Mouse (Mus musculus): ENCODE results near the gene Gcnt7. TPM values are rescaled to one million over a fixed set of nuclear protein-coding genes. Genes with fewer than 3 reads are reported as not detected.

The Gcnt7 gene
- polyA plus RNA-seq, 1 experiment from 2014 or later = 1.2 TPM

DNA sequence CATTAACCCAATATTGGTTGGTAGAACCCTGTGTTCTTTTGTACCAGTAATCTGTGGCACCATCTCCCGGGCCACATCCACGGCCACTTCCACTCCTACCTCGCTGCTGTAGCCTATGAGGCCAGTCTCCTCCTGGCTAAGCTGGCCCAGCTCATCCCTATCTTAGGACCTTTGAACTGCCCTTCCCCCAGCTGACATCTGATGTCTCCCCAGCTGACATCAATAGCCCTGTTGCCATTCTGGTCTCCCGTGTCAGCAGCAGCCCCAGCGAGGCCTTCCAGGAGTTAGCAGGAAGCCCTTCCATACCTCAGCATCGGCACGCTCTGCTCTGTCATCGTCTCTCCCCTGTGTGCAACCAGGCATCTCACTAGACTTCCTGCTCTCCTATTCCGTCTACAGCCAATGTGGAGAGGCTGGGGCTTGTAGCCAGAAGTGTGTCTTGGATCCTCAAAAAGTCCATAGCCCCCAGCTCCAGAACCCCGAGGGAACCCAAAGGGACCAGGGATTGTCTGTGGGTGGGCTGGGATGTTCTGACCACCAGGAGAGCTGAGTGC, 18.4 kb upstream of the Gcnt7 start:
- no peaks in the 10 kb centered on the region; the same call in 1 of the 2 replicates for H3K4me1 ChIP-seq (ENCODE audit: insufficient read depth)
- H3K27me3 ChIP-seq (ENCODE audit: insufficient read depth, low read length) = no peaks in the 10 kb centered on the region
- H3K36me3 ChIP-seq (ENCODE audit: insufficient read depth) = no peaks in the 10 kb centered on the region
- no peak overlapping the region for H3K4me2 ChIP-seq
- no peaks in the 10 kb centered on the region for H3K9me3 ChIP-seq (ENCODE audit: low read depth, low read length)
- no peak for TF ChIP-seq CTCF (IDR thresholded peaks at IDR 0.05; ENCODE audit: low read depth)
- H3K4me3 ChIP-seq (ENCODE audit: low read depth, low read length) = no peak overlapping the region
- ATAC-seq (ENCODE audit: insufficient read depth) (no peak), DNase-seq (no peak)
- 21% methylated on average over 10 of the region's 10 CpGs for WGBS
- H3K9ac ChIP-seq = no peak overlapping the region
- H3K27ac ChIP-seq (ENCODE audit: low read depth) = no peak overlapping the region

GRCm38 (mm10) chr2:172474970-172475369, 16.6 kb upstream of the Gcnt7 start:
- WGBS = 32% methylated on average over 6 of the region's 6 CpGs
- DNase-seq (peak; percentile 45), ATAC-seq (ENCODE audit: insufficient read depth) (no peak)
- H3K9ac ChIP-seq = no peak overlapping the region
- H3K4me3 ChIP-seq (ENCODE audit: low read depth, low read length) = no peak overlapping the region
- H3K4me2 ChIP-seq = no peak overlapping the region
- peak; percentile 60 for TF ChIP-seq CTCF (IDR thresholded peaks at IDR 0.05; ENCODE audit: low read depth)
- H3K9me3 ChIP-seq (ENCODE audit: low read depth, low read length) = no peaks in the 10 kb centered on the region
- no peaks in the 10 kb centered on the region; the same call in 1 of the 2 replicates for H3K4me1 ChIP-seq (ENCODE audit: insufficient read depth)
- no peak overlapping the region for H3K27ac ChIP-seq (ENCODE audit: low read depth)
- no peaks in the 10 kb centered on the region for H3K27me3 ChIP-seq (ENCODE audit: insufficient read depth, low read length)
- H3K36me3 ChIP-seq (ENCODE audit: insufficient read depth) = peaks cover 6% of the 10 kb centered on the region; the same call in 1 of the 2 replicates

- H3K36me3 ChIP-seq (ENCODE audit: insufficient read depth) = peaks cover 19% of the 10 kb centered on the region
- peak overlapping the region; percentile 59; the same call in 1 of the 2 replicates for H3K27ac ChIP-seq (ENCODE audit: low read depth)
- no peak overlapping the region for H3K4me3 ChIP-seq (ENCODE audit: low read depth, low read length)
- DNase-seq = peak; percentile 92
- H3K4me2 ChIP-seq = no peak overlapping the region
- 34% methylated on average over 8 of the region's 8 CpGs for WGBS
- no peaks in the 10 kb centered on the region; the same call in 1 of the 2 replicates for H3K4me1 ChIP-seq (ENCODE audit: insufficient read depth)
- H3K9ac ChIP-seq = no peak overlapping the region
- ATAC-seq (ENCODE audit: insufficient read depth) = peak; percentile 67
- TF ChIP-seq CTCF (IDR thresholded peaks at IDR 0.05; ENCODE audit: low read depth) = no peak
- no peaks in the 10 kb centered on the region for H3K27me3 ChIP-seq (ENCODE audit: insufficient read depth, low read length)
- H3K9me3 ChIP-seq (ENCODE audit: low read depth, low read length) = no peaks in the 10 kb centered on the region
These were observed 15.2 kb upstream of the Gcnt7 start for GRCm38 (mm10) chr2:172473591-172473990.

GRCm38 (mm10) chr2:172472318-172472717, 13.9 kb upstream of the Gcnt7 start, which contains the start of gene Fam209:
TSS of gene Fam209 (plus strand) at chr2:172472520.
- H3K36me3 ChIP-seq (ENCODE audit: insufficient read depth) = peaks cover 30% of the 10 kb centered on the region
- WGBS = 85% methylated on average over 11 of the region's 11 CpGs
- DNase-seq (no peak), ATAC-seq (ENCODE audit: insufficient read depth) (no peak)
- H3K9ac ChIP-seq = no peak within 1 kb of the TSS
- TF ChIP-seq CTCF (IDR thresholded peaks at IDR 0.05; ENCODE audit: low read depth) = no peak
- no peak within 1 kb of the TSS for H3K4me2 ChIP-seq
- H3K9me3 ChIP-seq (ENCODE audit: low read depth, low read length) = no peaks in the 10 kb centered on the region
- H3K27me3 ChIP-seq (ENCODE audit: insufficient read depth, low read length) = no peaks in the 10 kb centered on the region
- H3K4me1 ChIP-seq (ENCODE audit: insufficient read depth) = no peaks in the 10 kb centered on the region; the same call in 1 of the 2 replicates
- peak within 1 kb of the TSS; percentile 12; the same call in 1 of the 2 replicates for H3K27ac ChIP-seq (ENCODE audit: low read depth)
- H3K4me3 ChIP-seq (ENCODE audit: low read depth, low read length) = no peak within 1 kb of the TSS

- Histone ChIP-seq H3K4me1 (ENCODE audit: insufficient read depth) (no peaks in the 10 kb centered on the region), H3K4me2 (no peak overlapping the region), H3K9me3 (ENCODE audit: low read depth, low read length) (no peaks in the 10 kb centered on the region), H3K27ac (ENCODE audit: low read depth) (0 out of 2 replicates have a peak overlapping the region, but pooled peaks have one; percentile 12), H3K4me3 (ENCODE audit: low read depth, low read length) (no peak overlapping the region), H3K9ac (no peak overlapping the region), H3K36me3 (ENCODE audit: insufficient read depth) (peaks cover 58% of the 10 kb centered on the region), H3K27me3 (ENCODE audit: insufficient read depth, low read length) (no peaks in the 10 kb centered on the region)
- TF ChIP-seq CTCF (IDR thresholded peaks at IDR 0.05; ENCODE audit: low read depth) = no peak
- peak; percentile 57 for ATAC-seq (ENCODE audit: insufficient read depth)
- peak; percentile 84 for DNase-seq
- 68% methylated on average over 11 of the region's 11 CpGs for WGBS
These were observed 10.0 kb upstream of the Gcnt7 start for GRCm38 (mm10) chr2:172468346-172468819.

GRCm38 (mm10) chr2:172467206-172467605, 8.8 kb upstream of the Gcnt7 start:
- ATAC-seq (ENCODE audit: insufficient read depth) (no peak), DNase-seq (no peak)
- Histone ChIP-seq H3K9me3 (ENCODE audit: low read depth, low read length) (no peaks in the 10 kb centered on the region), H3K4me1 (ENCODE audit: insufficient read depth) (no peaks in the 10 kb centered on the region), H3K4me2 (no peak overlapping the region), H3K4me3 (ENCODE audit: low read depth, low read length) (no peak overlapping the region), H3K27ac (ENCODE audit: low read depth) (no peak overlapping the region), H3K36me3 (ENCODE audit: insufficient read depth) (peaks cover 63% of the 10 kb centered on the region), H3K27me3 (ENCODE audit: insufficient read depth, low read length) (no peaks in the 10 kb centered on the region), H3K9ac (no peak overlapping the region)
- no peak for TF ChIP-seq CTCF (IDR thresholded peaks at IDR 0.05; ENCODE audit: low read depth)
- 92% methylated on average over 5 of the region's 5 CpGs for WGBS

DNA sequence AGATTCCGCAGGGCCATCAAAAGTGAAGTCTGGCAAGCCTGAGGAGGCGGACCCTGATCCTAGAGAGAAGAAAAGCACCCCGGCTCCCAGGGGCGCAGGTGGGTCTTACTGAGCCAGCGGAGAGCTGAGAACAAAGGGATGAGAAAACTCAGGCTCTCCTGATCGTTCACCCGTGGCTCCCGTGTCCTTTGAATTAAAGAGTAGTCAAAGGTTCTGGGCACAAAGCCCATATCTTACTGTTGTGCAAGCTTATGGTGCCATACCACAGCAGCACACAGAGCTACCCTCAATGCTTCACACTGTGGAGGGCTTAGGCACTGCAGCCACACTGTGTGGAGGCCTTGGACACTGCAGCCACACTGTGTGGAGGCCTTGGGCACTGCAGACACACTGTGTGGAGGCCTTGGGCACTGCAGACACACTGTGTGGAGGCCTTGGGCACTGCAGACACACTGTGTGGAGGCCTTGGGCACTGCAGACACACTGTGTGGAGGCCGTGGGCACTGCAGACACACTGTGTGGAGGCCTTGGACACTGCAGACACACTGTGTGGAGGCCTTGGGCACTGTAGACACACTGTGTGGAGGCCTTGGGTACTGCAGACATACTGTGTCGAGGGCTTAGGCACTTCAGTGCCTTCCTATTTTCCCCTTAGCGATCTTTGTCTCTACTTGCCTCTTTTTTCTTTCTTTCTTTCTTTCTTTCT, 8.2 kb upstream of the Gcnt7 start:
- DNase-seq (no peak), ATAC-seq (ENCODE audit: insufficient read depth) (no peak)

More for the DNA sequence above, 8.2 kb upstream of the Gcnt7 start:
- H3K9me3 ChIP-seq (ENCODE audit: low read depth, low read length) = no peaks in the 10 kb centered on the region
- H3K27ac ChIP-seq (ENCODE audit: low read depth) = no peak overlapping the region
- 89% methylated on average over 11 of the region's 11 CpGs for WGBS
- no peaks in the 10 kb centered on the region for H3K27me3 ChIP-seq (ENCODE audit: insufficient read depth, low read length)
- H3K4me2 ChIP-seq = no peak overlapping the region
- no peak overlapping the region for H3K4me3 ChIP-seq (ENCODE audit: low read depth, low read length)
- no peak for TF ChIP-seq CTCF (IDR thresholded peaks at IDR 0.05; ENCODE audit: low read depth)
- peaks cover 62% of the 10 kb centered on the region for H3K36me3 ChIP-seq (ENCODE audit: insufficient read depth)
- no peaks in the 10 kb centered on the region for H3K4me1 ChIP-seq (ENCODE audit: insufficient read depth)
- H3K9ac ChIP-seq = no peak overlapping the region
